Mouse (Mus musculus) cerebellum, adult 2 months (tissue): ENCODE results near the gene Mid1.

Source experiments
- CTCF ChIP-seq: fragments of 200-500 bp; IDR thresholded peaks from 2 replicates; pipeline ENCODE4 v1.5.1; 2011; ENCODE audit warnings: low read depth, mild to moderate bottlenecking, control low read depth, low read length, moderate library complexity, borderline replicate concordance; ENCODE audit not compliant: insufficient read depth
- POLR2A ChIP-seq: fragments of 200-500 bp; IDR thresholded peaks from 2 replicates; pipeline ENCODE4 v1.6.1; 2011; ENCODE audit warnings: low read length, control low read depth, borderline replicate concordance; ENCODE audit not compliant: insufficient read depth

DNA sequence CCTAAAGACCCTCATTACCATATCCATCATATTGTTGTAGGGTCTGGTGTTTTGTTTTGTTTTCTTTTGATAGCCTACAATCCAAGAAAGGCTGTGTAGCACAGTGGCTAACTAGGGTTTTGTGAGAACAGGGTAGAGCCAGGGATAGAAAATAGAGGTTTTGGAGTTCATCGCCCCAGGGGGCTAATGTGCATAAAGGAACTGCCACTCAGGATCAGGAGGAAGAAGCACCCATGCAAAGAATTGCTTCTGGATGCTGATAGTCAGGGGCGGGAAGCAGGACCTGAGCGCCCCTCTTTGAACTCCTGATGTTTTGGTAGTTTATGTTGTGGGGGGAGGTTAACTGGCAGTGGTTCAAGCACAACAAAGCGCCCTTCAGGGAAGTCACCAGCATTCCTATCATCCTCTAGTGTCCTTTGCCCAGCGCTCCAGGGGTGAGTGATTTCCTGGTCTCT, 221.1 kb downstream of the Mid1 start:
- TF ChIP-seq CTCF (no peak), POLR2A (no peak)
